Mouse (Mus musculus) embryonic fibroblast, embryonic 13.5 days (primary cell): Measurements from ENCODE around the gene Speer4a.
"Not testable (repeated sequence)": the region's sequence is repeated elsewhere in the genome, so short reads cannot be mapped to it uniquely, and the experiment has no call there.

Source experiments
- CTCF ChIP-seq: IDR thresholded peaks from 2 replicates; pipeline ENCODE4 v1.5.1; 2011; ENCODE audit warnings: mild to moderate bottlenecking, control low read depth, low read length, moderate library complexity, borderline replicate concordance; ENCODE audit not compliant: insufficient read depth
- POLR2A ChIP-seq: IDR thresholded peaks from 2 replicates; pipeline ENCODE4 v1.6.1; 2011; ENCODE audit warnings: low read depth, mild to moderate bottlenecking, control low read depth, low read length, moderate library complexity

DNA sequence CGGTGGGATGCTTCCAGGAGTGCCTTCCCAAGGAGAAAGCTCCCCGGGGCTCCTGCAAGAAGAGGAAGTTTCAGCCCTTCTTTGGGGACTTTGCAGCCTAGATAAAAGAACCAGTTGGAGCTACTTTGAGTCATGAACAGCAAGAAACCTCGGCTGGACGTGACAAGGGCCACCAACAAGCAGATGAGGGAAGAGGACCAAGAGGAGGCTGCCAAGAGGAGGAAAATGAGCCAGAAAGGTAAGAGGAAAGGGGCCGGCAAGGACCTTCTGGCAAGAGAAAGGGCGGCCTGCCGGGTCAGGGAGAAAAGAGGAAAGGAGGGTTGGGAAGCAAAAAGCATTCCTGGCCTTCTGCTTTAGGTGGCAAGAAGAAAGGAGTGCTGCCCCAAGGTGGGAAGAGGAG, 31.7 kb downstream of the Speer4a start:
- not testable (repeated sequence) for TF ChIP-seq POLR2A, CTCF
